Mouse (Mus musculus): ENCODE results near the gene Rdh8.

DNA sequence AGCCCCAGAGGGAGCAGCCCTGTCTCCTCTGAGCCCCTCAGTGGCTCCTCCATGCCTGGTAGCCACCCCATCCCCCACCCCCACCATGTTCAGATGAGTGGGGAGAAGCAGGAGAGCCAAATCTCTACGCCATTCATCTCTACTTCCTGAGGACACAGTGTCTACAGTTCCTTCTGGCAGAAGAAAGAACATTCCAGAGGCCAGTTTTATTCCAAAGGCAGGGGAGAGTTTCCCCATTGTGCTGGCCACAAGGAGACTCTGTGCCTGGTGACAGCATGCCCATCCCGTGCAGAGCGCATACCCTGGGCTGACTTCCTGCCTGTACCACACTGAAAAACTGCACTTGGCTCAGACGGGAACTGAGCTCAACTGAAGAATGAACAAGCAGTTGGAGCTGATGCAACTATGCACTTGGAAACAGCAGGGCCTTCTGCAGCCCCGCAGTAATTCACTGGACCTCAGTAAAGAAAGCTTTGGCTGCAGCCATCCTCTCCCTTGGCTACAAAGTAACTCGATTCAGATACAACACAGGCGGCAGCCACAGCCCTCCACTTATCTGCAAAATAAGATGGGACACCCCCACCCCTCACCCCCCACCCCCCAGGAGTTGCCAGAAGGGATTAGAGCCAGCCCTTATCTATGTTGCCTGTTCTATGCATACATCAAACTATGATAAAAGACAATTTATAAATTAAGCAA, 24.0 kb upstream of the Rdh8 start:
- TF ChIP-seq CTCF (IDR thresholded peaks at IDR 0.05; ENCODE audit: low read depth) (no peak), EP300 (IDR thresholded peaks at IDR 0.05; ENCODE audit: low read depth) (no peak)

Data from heart, postnatal 0 days (tissue).